Mouse (Mus musculus): ENCODE results near the gene Foxp2.

Foxp2 gene

DNA sequence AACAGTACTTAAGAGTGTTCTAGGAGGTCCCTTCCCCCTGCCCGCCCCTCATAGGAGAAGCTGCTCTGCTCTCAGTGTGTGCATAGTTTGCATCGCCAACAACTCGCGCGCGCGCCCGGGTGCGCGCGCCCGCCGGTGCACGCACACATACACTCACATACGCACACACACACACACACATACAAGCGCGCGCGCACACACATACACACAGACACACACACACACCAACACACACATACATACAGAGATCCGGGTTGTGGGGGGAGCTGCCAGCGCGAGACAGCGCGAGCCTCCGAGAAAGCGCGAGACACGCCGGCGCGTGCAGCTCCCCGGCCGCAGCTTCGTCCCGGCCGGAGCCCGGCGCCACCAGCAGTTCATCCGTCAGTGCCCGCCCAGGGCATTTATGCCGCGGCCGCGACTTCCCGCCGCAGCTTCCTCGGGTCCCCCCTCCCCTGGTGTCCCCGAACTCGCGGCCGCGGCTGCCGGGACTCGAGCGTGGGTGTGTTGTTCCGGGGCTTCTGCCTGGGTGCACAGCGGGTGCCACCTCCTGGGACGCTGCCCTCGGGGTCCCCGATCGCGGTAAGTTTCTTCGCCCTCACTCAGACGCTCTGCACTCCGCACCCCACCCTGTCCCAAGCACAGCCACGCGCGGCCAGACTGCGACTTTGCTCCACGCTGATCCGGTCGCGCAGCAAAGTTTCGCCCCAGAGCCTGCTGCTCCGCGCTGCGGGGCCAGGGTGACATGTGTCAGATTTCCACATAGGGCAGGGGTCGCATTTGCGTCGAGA, at the start of gene Foxp2:
TSS of gene Foxp2 (plus strand) at position 167 of the 788 bp plus-strand sequence.
- DNase-seq: peak; percentile 75

GRCm38 (mm10) chr6:14885199-14885598, 15.9 kb upstream of the Foxp2 start:
- no peak for DNase-seq

DNA sequence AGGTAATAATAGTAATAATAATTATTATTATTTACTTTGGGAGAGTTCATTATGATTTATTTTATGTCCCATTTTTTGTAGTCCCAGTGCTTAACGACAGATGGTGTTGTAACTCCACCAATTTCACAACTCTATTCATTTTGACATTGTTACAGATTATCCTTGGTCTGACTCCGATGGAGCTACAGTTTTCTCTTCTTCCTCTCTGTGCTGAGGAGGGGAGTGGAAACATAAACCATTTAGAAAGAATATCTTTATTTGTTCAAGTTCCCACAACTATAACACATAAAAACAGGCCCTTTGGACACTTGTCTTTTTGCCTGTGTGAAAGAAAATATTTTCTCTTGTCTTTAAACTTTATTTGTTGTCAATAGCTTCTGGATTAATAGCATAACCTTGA, 4.1 kb upstream of the Foxp2 start:
- DNase-seq: no peak

DNA sequence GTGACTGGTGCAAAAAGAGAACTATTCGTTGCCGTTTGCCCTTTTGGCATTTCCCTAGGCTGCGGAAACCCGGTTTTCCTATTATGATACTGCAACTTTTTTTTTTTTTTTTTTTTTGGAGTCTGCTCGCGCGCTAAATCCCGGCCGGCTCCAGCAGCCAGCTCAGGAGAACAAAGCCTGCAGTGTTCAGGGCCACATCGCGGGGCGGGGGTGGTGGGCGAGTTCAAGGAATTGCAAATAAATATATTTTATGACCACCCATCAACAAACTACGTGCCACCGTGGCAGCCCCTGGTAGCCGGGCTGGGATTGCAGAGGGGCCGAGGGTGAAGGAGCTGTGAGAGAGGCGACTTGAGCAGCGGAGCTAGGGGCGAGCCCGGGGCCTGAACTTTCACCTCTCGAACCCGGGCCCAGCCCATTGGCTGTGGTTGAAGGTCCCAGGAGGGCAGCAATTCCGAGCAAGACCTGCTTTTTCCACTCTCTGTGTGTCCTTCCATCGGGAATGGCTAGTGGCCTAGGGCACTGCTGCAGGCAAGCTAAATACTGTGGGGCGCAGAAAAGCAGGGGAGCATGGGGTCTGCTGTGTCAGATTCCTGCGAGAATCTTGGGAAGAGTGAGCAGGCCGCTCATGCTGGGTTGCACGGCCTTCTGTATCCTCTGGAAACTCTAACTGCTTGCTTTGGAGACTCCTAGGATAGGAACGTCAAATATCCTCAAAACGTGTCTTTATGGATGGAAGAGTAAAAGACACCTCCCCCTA, 2.9 kb upstream of the Foxp2 start:
- DNase-seq: peak; percentile 36

- DNase-seq: peak; percentile 5
Observed at GRCm38 (mm10) chr6:14899021-14899610, 2.0 kb upstream of the Foxp2 start.

DNA sequence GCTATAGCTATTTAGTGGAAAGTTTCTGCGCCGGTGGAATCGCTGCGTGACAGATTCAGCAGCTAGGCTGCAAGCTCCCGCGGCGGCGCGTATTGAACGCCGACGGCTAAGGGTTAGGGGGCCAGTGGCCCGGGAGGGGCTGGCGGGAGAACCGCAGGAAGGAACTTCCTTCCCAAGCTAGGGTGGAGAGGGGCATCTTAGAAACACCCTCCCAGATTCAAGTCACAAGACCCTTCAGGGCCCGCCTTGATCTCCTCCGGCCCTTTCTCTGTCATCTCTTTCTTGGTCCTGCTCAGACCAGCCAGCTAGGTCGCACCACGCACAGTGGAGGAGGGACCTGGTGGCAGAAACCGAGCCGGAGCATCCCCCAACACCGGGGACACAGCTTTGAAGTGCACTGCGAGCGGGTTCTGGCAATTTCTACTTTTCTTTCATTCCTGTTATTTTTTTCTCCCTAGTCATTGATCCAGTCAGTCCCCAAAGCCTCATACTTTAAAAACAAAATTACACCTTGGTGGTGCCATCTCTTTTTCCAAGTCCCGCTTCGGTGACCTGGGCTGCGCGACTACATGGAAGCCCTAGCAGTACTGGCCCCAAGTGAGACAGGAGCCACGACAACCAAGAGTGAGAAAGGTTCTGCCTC, 1.1 kb upstream of the Foxp2 start:
- DNase-seq: peak; percentile 36

GRCm38 (mm10) chr6:14900579-14901021, 549 bp upstream of the Foxp2 start:
- peak; percentile 80 for DNase-seq

GRCm38 (mm10) chr6:14901971-14902670, 972 bp downstream of the Foxp2 start:
- DNase-seq: no peak

DNA sequence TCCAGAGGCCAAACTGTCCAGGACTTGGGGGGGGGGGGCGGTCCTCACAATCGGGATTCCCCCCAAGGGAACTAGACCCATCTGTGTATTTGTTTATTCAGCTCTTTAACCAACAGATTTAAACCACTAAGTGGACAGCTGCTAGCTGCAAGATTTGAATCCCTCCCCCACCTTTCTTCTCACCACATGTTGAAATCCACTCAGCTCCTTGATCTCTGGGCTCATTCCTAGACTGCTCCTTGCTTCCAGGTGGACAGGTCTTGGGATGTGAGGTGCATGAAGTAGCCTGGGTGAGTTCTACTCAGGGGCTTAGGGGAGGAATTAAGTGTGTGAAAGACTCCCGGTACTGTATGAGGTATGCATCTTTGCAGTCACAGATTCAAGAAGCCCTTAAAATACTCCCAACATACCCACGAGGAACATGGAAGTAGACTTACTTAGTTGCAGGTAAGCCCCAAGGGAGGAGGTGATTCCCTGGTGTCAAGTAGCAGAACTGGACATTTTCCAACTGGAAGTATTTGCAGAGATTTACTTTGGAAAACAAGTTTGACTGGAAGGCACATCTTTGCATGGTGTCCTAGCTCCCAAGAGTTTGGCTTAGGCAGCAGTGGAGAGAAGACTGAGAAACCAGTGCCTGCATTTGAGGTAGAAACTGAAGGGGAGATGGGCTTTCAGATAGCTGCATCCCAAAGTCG, 2.3 kb downstream of the Foxp2 start:
- no peak for DNase-seq

- DNase-seq: no peak
Observed at GRCm38 (mm10) chr6:14915066-14915465, 13.9 kb downstream of the Foxp2 start.

DNA sequence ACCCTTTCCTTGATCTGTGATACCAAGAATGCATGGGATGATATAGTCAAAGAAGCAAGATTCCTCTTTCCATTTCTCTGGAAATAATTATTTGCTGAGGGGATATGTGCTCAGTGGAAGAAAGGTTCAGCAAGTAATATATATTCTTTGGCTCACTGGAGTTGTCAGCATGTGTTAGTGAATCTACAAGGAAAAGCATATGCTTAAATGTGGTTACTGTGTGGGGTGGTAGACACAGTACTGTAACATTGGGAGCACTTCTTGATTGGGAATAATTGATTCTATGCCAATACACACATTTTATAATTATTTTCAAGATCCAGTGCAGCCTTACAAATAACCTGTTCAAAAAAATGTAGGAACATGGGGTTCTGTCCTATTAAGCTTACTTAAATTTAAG, 21.6 kb downstream of the Foxp2 start:
- no peak for DNase-seq

GRCm38 (mm10) chr6:14924976-14925489, 23.9 kb downstream of the Foxp2 start:
- no peak for DNase-seq

- no peak for DNase-seq
Observed at GRCm38 (mm10) chr6:14951060-14951459, 49.9 kb downstream of the Foxp2 start.

- DNase-seq: no peak
Observed at GRCm38 (mm10) chr6:14952731-14953130, 51.6 kb downstream of the Foxp2 start.

DNA sequence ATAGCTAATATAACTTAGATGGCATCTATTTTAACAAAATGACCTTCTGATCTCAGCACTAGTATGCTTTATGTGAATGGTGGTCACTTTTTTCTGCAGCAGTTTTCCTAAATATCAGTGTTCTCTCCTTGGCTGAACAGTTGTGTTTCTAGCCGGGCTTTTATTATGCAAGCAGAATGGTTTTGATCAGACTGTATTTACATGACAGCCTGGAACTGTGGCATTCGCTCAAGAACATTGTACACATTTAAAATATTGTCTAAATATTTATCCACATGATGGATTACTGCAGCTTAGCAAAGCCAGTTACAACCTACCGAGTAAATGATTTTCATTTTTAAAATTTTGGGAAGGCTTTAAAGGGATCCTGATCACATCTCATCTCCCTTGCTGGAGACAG, 75.9 kb downstream of the Foxp2 start:
- no peak for DNase-seq

GRCm38 (mm10) chr6:14978201-14978600, 77.1 kb downstream of the Foxp2 start:
- DNase-seq: no peak

GRCm38 (mm10) chr6:15008113-15008512, 107.0 kb downstream of the Foxp2 start:
- DNase-seq: no peak

DNA sequence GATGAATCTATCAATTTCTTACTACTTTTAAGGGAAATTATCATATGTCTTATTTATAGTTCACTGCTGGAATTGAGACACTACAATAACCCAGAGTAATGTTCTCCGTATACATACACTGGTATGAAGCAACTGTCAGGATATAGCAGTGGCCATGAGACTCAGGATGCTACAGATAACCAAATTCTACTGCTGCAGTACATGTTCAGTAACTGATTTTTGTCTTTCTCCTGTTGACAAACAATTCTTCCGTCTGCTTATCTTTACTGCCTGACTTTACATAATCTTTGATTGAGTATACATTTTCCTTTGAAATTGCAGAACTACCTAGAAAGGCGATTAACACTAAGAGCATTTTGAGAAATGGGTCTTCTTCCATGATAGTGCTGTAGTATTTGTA, 127.3 kb downstream of the Foxp2 start:
- DNase-seq: no peak

DNA sequence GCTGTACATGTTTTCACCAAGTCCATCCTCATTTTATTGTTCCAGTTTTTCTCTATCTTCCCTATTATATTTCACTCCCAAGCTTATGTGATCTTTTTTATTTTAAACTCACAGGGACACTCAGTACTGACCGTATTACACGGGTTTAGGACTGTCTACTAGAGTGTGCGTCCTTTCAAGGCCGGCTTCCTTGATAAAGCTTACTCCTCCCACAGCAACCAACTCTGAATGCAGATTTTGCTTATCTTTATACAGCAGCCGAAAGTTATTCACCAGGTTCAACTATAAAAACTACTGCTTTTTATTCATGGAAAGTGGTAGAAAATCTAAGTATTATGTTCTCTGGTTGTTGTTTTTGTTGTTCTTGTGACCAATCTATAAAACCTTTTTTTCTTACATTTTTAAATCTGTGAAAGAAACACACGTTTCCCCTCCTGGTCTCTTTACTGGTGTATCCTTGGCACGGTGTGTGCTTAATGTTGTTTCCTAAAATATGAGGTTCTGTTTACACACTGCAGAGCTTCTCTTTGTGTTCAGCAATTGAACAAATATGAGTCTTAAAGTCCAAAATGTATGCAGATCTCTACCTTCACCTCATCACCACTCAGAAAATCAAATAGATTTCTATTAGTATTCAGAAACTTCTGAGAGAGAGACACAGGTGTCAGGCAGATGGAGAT, 128.4 kb downstream of the Foxp2 start:
- DNase-seq: no peak

GRCm38 (mm10) chr6:15063246-15063645, 162.1 kb downstream of the Foxp2 start:
- no peak for DNase-seq

DNA sequence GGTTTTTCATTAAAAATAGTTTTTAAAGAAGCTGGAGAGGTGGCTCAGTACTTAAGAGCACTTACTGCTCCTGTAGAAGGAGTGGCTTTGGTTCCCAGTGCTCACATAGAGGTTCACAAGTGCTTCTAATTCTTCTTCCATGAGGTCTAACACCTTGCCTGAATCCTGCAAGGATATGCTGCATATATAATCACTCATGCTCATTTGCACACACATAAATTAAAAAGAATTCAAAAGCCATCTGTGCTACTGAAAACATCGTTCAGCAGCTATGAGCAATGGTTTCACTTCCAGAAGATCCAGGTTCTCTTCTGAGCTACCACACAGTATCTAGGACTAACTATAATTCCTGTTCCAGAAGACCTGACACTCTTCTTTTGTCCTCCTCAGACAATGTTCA, 200.4 kb downstream of the Foxp2 start:
- no peak for DNase-seq
